Mouse (Mus musculus) c-Kit-negative CD71-positive TER-119-positive erythroid progenitor cells, embryonic 14.5 days (primary cell): ENCODE data around the gene Vmn1r19.
"Not testable (repeated sequence)": the region's sequence is repeated elsewhere in the genome, so short reads cannot be mapped to it uniquely, and the experiment has no call there.

Experiments
- DNase-seq: peaks from one replicate; pipeline ENCODE4 v3.0.0-alpha.2; 2013; ENCODE audit warnings: low read depth, low spot score

Vmn1r19 gene

GRCm38 (mm10) chr6:57403480-57403879, at the start of gene Vmn1r19:
Gene Vmn1r19, plus strand, starts transcription at chr6:57403780.
- not testable (repeated sequence) for DNase-seq

GRCm38 (mm10) chr6:57356864-57357263, 46.7 kb upstream of the Vmn1r19 start:
- DNase-seq: no peak

GRCm38 (mm10) chr6:57363627-57364026, 40.0 kb upstream of the Vmn1r19 start, which contains the start of gene Vmn1r17:
Gene Vmn1r17, minus strand, starts transcription at chr6:57363727.
- no peak for DNase-seq

DNA sequence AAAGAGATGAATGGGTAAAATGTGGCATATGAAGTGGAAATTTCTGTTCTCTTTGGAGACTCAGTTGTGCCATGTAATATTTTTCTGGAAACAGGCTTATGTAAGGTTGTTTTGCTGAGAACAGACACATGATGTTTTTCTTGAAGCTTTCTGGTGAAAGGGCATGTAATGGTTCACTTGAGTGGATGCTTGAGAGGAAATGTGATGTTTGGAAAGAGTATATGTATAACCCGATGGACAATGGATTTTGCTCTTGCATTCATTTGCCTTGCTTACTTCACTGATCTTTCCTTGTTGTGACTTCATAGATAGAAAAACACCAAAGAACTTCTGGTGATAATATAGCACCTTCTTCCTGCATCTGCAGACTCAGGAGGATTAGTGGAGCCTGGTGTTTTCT, 37.7 kb upstream of the Vmn1r19 start:
- not testable (repeated sequence) for DNase-seq

- DNase-seq: no peak
Observed at GRCm38 (mm10) chr6:57367496-57367895, 36.1 kb upstream of the Vmn1r19 start.

DNA sequence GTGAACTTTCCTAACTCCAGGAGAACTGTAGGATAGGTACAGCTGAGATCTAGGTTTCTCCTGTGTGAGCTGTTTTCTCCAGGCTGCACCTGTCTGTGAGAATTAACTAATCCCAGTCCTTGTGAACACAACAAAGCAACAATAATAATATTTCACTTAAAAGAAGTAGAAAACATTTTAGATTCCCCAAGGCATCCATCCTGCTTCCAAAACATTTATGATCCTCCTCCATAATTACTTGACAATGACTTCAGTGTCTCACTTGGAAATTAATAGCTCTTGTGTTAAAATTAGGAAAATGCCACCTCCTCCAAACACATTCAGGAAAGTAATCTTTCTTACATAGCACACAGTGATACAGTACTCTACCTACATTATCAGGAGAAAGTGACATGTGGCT, 7.9 kb upstream of the Vmn1r19 start, which contains the start of gene Vmn1r18:
Gene Vmn1r18, minus strand, starts transcription at position 101 of the 400 bp plus-strand sequence.
- no peak for DNase-seq

GRCm38 (mm10) chr6:57428630-57429029, 25.1 kb downstream of the Vmn1r19 start, which contains the start of gene Vmn1r20:
Gene Vmn1r20, plus strand, starts transcription at chr6:57428930.
- DNase-seq: no peak

DNA sequence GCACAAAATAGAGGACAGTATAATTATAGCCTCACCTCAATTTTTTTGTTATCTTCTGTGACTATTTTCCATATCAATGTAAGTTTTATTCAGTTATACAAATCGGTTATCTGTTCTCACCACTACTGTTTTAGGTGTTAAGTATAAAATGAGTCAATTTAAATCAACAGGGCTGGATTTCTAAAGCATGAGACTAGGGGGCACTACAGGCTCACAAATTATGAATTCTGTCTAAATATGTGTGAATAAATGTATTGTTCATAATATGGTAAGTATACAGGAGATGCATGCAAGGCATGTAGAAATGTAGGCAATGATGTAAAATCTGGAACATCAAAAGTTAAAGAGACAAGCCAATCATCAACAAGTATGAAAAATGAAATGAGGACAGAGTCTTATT, 27.6 kb downstream of the Vmn1r19 start:
- no peak for DNase-seq
